Mouse (Mus musculus) neural tube, embryonic 15.5 days (tissue): ENCODE results near the gene Zbtb21. TPM values are rescaled to one million over a fixed set of nuclear protein-coding genes. Genes with fewer than 3 reads are reported as not detected.

Experiments
- ATAC-seq: fragments of 200-750 bp; cut with Nextera tagmentation; 2 replicates; pipeline ENCODE4 v1.8.0; 2017; ENCODE audit warnings: mild to moderate bottlenecking, moderate TSS enrichment, moderate library complexity; ENCODE audit not compliant: low FRiP score
- H3K27ac ChIP-seq: fragments of 300-500 bp; sonication (generic); replicated peaks from 2 replicates; pipeline ENCODE4 v1.5.1; 2015; ENCODE audit warnings: mild to moderate bottlenecking, inconsistent platforms
- H3K27me3 ChIP-seq: fragments of 300-500 bp; sonication (generic); replicated peaks from 2 replicates; pipeline ENCODE4 v1.6.1; 2015; ENCODE audit warnings: inconsistent platforms
- H3K36me3 ChIP-seq: fragments of 300-500 bp; sonication (generic); 2 replicates; pipeline ENCODE4 v1.6.1; 2015; ENCODE audit warnings: inconsistent platforms
- H3K4me1 ChIP-seq: fragments of 300-500 bp; sonication (generic); 2 replicates; pipeline ENCODE4 v1.6.1; 2015; ENCODE audit warnings: inconsistent platforms
- H3K4me2 ChIP-seq: fragments of 300-500 bp; sonication (generic); 2 replicates; pipeline ENCODE4 v1.6.1; 2015; ENCODE audit warnings: inconsistent platforms, mild to moderate bottlenecking, moderate library complexity
- H3K4me3 ChIP-seq: fragments of 300-500 bp; sonication (generic); replicated peaks from 2 replicates; pipeline ENCODE4 v1.5.1; 2015; ENCODE audit warnings: mild to moderate bottlenecking, inconsistent platforms
- H3K9ac ChIP-seq: fragments of 300-500 bp; sonication (generic); replicated peaks from 2 replicates; pipeline ENCODE4 v1.6.1; 2015; ENCODE audit warnings: mild to moderate bottlenecking, inconsistent platforms
- H3K9me3 ChIP-seq: fragments of 300-500 bp; sonication (generic); replicated peaks from 2 replicates; pipeline ENCODE4 v1.6.1; 2016; ENCODE audit warnings: inconsistent platforms
- WGBS: fragments of 180-500 bp; shearing (Covaris S2); methylation state at CpG from one replicate; pipeline ENCODE4 v1.1.7; 2015; ENCODE audit warnings: mixed read lengths; 5-methylcytosine and 5-hydroxymethylcytosine counted together
- polyA plus RNA-seq: library from polyadenylated mRNA; unstranded; fragments of >200 nt; fragmentation: Nextera tagmentation; extraction: Ambion mirVana; gene quantifications from 2 replicates; pipeline ENCODE4 v1.2.1, GENCODE M21; 2015

The Zbtb21 gene
- polyA plus RNA-seq, 1 experiment from 2014 or later, result 12.3 TPM

GRCm38 (mm10) chr16:97940471-97940973 lies 21.9 kb downstream of the Zbtb21 start:
- Histone ChIP-seq H3K4me3 (no peak overlapping the region), H3K4me2 (no peak overlapping the region), H3K9ac (no peak overlapping the region), H3K27ac (no peak overlapping the region), H3K9me3 (no peaks in the 10 kb centered on the region), H3K27me3 (no peaks in the 10 kb centered on the region), H3K4me1 (no peaks in the 10 kb centered on the region), H3K36me3 (peaks cover 14% of the 10 kb centered on the region; the same call in 1 of the 2 replicates)
- no peak for ATAC-seq
- 91% methylated on average over 3 of the region's 3 CpGs for WGBS

DNA sequence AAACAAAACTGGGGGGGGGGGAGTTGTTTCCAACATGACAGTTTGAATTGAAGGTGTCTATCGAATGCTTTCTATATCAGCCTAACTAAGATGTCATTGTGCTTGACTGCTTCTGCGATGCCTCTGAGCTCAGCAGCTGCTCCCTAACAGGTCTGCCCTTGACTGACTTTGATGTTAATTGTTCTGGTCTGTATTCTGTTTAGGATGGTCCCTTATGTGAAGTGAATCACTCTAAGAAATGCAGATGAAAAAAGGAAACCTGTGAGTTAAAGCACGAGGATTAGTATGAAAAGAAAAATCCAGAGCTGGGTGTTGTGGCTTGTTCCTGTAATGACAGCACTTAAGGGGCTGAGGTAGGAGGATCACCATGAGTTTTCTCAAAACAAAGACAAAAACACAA lies 26.6 kb downstream of the Zbtb21 start:
- no peak overlapping the region for H3K9ac ChIP-seq
- WGBS, result 83% methylated on average over 3 of the region's 3 CpGs
- H3K4me3 ChIP-seq, result no peak overlapping the region
- ATAC-seq, result no peak
- no peaks in the 10 kb centered on the region for H3K27me3 ChIP-seq
- H3K36me3 ChIP-seq, result peaks cover 2% of the 10 kb centered on the region; the same call in 1 of the 2 replicates
- H3K27ac ChIP-seq, result no peak overlapping the region
- no peaks in the 10 kb centered on the region for H3K9me3 ChIP-seq
- no peaks in the 10 kb centered on the region for H3K4me1 ChIP-seq
- no peak overlapping the region for H3K4me2 ChIP-seq

GRCm38 (mm10) chr16:97930231-97930630 lies 32.2 kb downstream of the Zbtb21 start:
- no peak overlapping the region for H3K9ac ChIP-seq
- no peaks in the 10 kb centered on the region for H3K27me3 ChIP-seq
- no peak overlapping the region for H3K4me2 ChIP-seq
- no peaks in the 10 kb centered on the region for H3K4me1 ChIP-seq
- no peaks in the 10 kb centered on the region for H3K36me3 ChIP-seq
- H3K9me3 ChIP-seq, result no peaks in the 10 kb centered on the region
- ATAC-seq, result no peak
- no peak overlapping the region for H3K4me3 ChIP-seq
- H3K27ac ChIP-seq, result no peak overlapping the region

- Histone ChIP-seq H3K4me1 (no peaks in the 10 kb centered on the region), H3K36me3 (no peaks in the 10 kb centered on the region), H3K27me3 (no peaks in the 10 kb centered on the region), H3K9me3 (no peaks in the 10 kb centered on the region), H3K4me2 (no peak overlapping the region), H3K4me3 (no peak overlapping the region), H3K27ac (no peak overlapping the region), H3K9ac (no peak overlapping the region)
- no peak for ATAC-seq
- 71% methylated on average over 1 of the region's 1 CpGs for WGBS
Observed at GRCm38 (mm10) chr16:97929520-97929919, 32.9 kb downstream of the Zbtb21 start.

GRCm38 (mm10) chr16:97927331-97927938 lies 35.0 kb downstream of the Zbtb21 start:
- peaks cover 6% of the 10 kb centered on the region for H3K4me1 ChIP-seq
- H3K27me3 ChIP-seq, result 0 out of 2 replicates have a peak, but pooled peaks cover 5% of the 10 kb centered on the region
- no peaks in the 10 kb centered on the region for H3K9me3 ChIP-seq
- H3K36me3 ChIP-seq, result no peaks in the 10 kb centered on the region
- H3K27ac ChIP-seq, result no peak overlapping the region
- no peak overlapping the region for H3K9ac ChIP-seq
- ATAC-seq, result no peak
- WGBS, result 87% methylated on average over 3 of the region's 3 CpGs
- H3K4me3 ChIP-seq, result no peak overlapping the region
- H3K4me2 ChIP-seq, result no peak overlapping the region

GRCm38 (mm10) chr16:97926381-97926780 lies 36.0 kb downstream of the Zbtb21 start:
- H3K36me3 ChIP-seq, result no peaks in the 10 kb centered on the region
- H3K27ac ChIP-seq, result no peak overlapping the region
- H3K4me3 ChIP-seq, result no peak overlapping the region
- H3K9ac ChIP-seq, result no peak overlapping the region
- WGBS, result 90% methylated on average over 9 of the region's 9 CpGs
- H3K9me3 ChIP-seq, result no peaks in the 10 kb centered on the region
- H3K27me3 ChIP-seq, result 0 out of 2 replicates have a peak, but pooled peaks cover 5% of the 10 kb centered on the region
- H3K4me1 ChIP-seq, result peaks cover 9% of the 10 kb centered on the region
- no peak for ATAC-seq
- no peak overlapping the region for H3K4me2 ChIP-seq

DNA sequence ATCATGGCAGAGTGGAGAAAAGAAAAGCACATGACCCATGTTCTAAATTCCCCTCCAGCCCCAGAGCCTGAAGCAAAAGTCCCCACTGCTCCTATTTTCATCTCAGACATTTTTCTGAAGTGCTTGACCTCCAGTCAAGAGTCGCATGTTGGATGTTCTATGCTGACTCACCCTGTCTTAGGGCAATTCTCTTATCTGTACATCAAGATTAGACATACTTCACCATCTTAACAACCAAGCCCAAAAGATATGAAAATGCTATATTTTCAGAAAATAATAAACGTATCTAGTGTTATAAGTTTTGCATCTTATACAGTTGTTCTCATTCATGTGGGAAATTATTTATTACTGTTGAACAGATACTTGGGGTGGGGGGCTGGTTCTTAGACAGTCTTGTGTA lies 36.7 kb downstream of the Zbtb21 start:
- no peak for ATAC-seq
- Histone ChIP-seq H3K36me3 (no peaks in the 10 kb centered on the region), H3K9me3 (no peaks in the 10 kb centered on the region), H3K9ac (no peak overlapping the region), H3K27ac (no peak overlapping the region), H3K4me1 (peaks cover 16% of the 10 kb centered on the region), H3K4me3 (no peak overlapping the region), H3K27me3 (0 out of 2 replicates have a peak, but pooled peaks cover 5% of the 10 kb centered on the region), H3K4me2 (no peak overlapping the region)
- 87% methylated on average over 2 of the region's 2 CpGs for WGBS

- H3K27me3 ChIP-seq, result 0 out of 2 replicates have a peak, but pooled peaks cover 5% of the 10 kb centered on the region
- H3K4me1 ChIP-seq, result peaks cover 17% of the 10 kb centered on the region
- 80% methylated on average over 1 of the region's 1 CpGs for WGBS
- no peak overlapping the region for H3K4me2 ChIP-seq
- no peak overlapping the region for H3K9ac ChIP-seq
- no peaks in the 10 kb centered on the region for H3K9me3 ChIP-seq
- no peaks in the 10 kb centered on the region for H3K36me3 ChIP-seq
- H3K27ac ChIP-seq, result no peak overlapping the region
- no peak for ATAC-seq
- H3K4me3 ChIP-seq, result no peak overlapping the region
Observed at GRCm38 (mm10) chr16:97923700-97924099, 38.7 kb downstream of the Zbtb21 start.

DNA sequence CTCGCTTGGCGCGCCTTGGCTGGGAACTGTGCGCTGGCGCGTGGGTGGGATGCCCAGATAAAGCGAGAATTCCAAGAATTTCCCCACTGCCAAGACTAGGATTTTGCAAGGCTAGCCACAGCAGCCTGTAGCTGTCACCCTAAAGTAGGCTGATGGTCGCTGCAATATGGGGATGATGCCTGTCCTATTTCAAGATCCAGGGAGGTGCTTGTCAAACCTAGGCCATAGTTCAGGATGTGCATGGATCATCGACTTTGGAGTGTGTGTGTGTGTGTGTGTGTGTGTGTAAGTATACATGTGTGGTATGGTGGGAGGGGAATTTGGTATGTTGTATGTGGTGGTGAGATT lies 39.7 kb downstream of the Zbtb21 start:
- peaks cover 17% of the 10 kb centered on the region for H3K4me1 ChIP-seq
- H3K4me3 ChIP-seq, result peak overlapping the region; percentile 86
- no peaks in the 10 kb centered on the region for H3K9me3 ChIP-seq
- H3K9ac ChIP-seq, result peak overlapping the region; percentile 75
- no peaks in the 10 kb centered on the region for H3K36me3 ChIP-seq
- 0 out of 2 replicates have a peak, but pooled peaks cover 5% of the 10 kb centered on the region for H3K27me3 ChIP-seq
- peak; percentile 62 for ATAC-seq
- H3K27ac ChIP-seq, result peak overlapping the region; percentile 88; the same call in 1 of the 2 replicates
- peak overlapping the region; percentile 93 for H3K4me2 ChIP-seq
- whole genome bisulfite sequencing, result 2% methylated on average over 9 of the region's 9 CpGs

DNA sequence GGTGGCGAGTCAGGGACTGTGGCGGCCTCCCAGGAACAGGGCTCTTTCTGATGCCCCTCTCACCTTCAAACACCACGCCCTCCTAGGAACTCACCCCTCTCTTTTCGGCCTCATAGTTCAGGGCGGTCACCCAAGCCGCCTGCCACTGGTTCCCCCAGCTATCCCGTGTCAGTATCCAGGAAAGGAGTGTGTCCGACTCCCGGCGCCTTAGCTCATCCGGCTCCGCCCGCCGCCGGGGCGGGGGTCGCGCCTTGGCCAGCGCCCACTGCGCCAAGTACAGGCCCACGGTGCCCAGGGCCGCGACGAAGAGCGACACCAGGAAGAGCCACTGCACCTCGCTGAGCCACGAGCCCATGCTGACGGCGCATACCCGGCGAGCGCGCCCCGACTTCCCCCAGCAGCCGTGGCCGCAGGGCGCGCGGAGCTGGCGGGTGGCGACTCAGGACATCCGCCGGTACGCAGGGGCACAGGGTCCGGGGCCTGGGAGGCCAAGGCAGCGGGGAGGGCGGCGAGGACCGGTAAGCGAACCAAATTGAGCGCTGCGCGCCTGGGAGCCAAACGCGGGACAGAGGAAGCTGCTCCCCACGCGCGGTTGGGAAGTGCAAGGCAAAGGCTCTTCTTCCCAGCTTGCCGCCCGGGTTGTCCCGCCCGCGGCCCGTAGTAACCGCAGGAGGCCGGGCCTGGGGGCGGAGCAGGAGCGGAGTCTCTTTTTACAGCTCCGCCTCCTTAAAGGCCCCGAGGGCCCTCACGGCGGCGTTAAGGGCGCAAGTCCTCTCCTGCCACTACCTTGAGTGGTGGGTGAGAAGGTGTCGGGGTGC lies 40.3 kb downstream of the Zbtb21 start:
- Histone ChIP-seq H3K4me1 (peaks cover 17% of the 10 kb centered on the region), H3K27me3 (0 out of 2 replicates have a peak, but pooled peaks cover 5% of the 10 kb centered on the region), H3K27ac (peak overlapping the region; percentile 88), H3K9ac (peak overlapping the region; percentile 75), H3K4me3 (peak overlapping the region; percentile 86), H3K4me2 (peak overlapping the region; percentile 93), H3K36me3 (no peaks in the 10 kb centered on the region), H3K9me3 (no peaks in the 10 kb centered on the region)
- under 1% methylated on average over 71 of the region's 75 CpGs for WGBS
- peak; percentile 94 for ATAC-seq

- no peak overlapping the region for H3K27ac ChIP-seq
- H3K4me2 ChIP-seq, result no peak overlapping the region
- WGBS, result 100% methylated on average over 1 of the region's 1 CpGs
- H3K36me3 ChIP-seq, result no peaks in the 10 kb centered on the region
- no peak overlapping the region for H3K4me3 ChIP-seq
- ATAC-seq, result no peak
- H3K9me3 ChIP-seq, result no peaks in the 10 kb centered on the region
- H3K27me3 ChIP-seq, result 0 out of 2 replicates have a peak, but pooled peaks cover 5% of the 10 kb centered on the region
- H3K4me1 ChIP-seq, result peaks cover 17% of the 10 kb centered on the region
- H3K9ac ChIP-seq, result no peak overlapping the region
Observed at GRCm38 (mm10) chr16:97920621-97921020, 41.8 kb downstream of the Zbtb21 start.

- no peaks in the 10 kb centered on the region for H3K36me3 ChIP-seq
- 0 out of 2 replicates have a peak, but pooled peaks cover 5% of the 10 kb centered on the region for H3K27me3 ChIP-seq
- H3K4me1 ChIP-seq, result peaks cover 17% of the 10 kb centered on the region
- no peaks in the 10 kb centered on the region for H3K9me3 ChIP-seq
- H3K4me2 ChIP-seq, result no peak overlapping the region
- WGBS, result 43% methylated on average over 2 of the region's 2 CpGs
- no peak overlapping the region for H3K4me3 ChIP-seq
- ATAC-seq, result no peak
- no peak overlapping the region for H3K27ac ChIP-seq
- no peak overlapping the region for H3K9ac ChIP-seq
Observed at GRCm38 (mm10) chr16:97919793-97920192, 42.6 kb downstream of the Zbtb21 start.
